Mouse (Mus musculus) thymus, postnatal 25 days (tissue): Measurements from ENCODE around the gene Gm17606.
A peak's percentile ranks its signal among the peaks of the same experiment; 100 is the strongest.

Experiments
- DNase-seq: peaks from one replicate; pipeline ENCODE4 v3.0.0; 2022

The Gm17606 gene

GRCm38 (mm10) chr14:54664477-54665222, 23.9 kb downstream of the Gm17606 start:
- no peak for DNase-seq

- DNase-seq = peak; percentile 72
Measured at GRCm38 (mm10) chr14:54669381-54669780, 28.6 kb downstream of the Gm17606 start.

- DNase-seq = no peak
Measured at GRCm38 (mm10) chr14:54674317-54674716, 33.6 kb downstream of the Gm17606 start.

- no peak for DNase-seq
Measured at GRCm38 (mm10) chr14:54676290-54676689, 35.5 kb downstream of the Gm17606 start.

- DNase-seq = no peak
Measured at GRCm38 (mm10) chr14:54678657-54679304, 38.0 kb downstream of the Gm17606 start.

GRCm38 (mm10) chr14:54682396-54682795, 41.6 kb downstream of the Gm17606 start:
- no peak for DNase-seq

- no peak for DNase-seq
Measured at GRCm38 (mm10) chr14:54685471-54685870, 44.7 kb downstream of the Gm17606 start.

- DNase-seq = peak; percentile 83
Measured at GRCm38 (mm10) chr14:54686063-54686521, 45.3 kb downstream of the Gm17606 start, which contains the start of gene 1700123O20Rik. 1700123O20Rik (plus strand) TSS chr14:54686216.

GRCm38 (mm10) chr14:54686522-54687143, 45.9 kb downstream of the Gm17606 start, which contains the start of gene Acin1:
Acin1 (minus strand) TSS chr14:54686931.
- DNase-seq = peak; percentile 100

- DNase-seq = no peak
Measured at GRCm38 (mm10) chr14:54687251-54687650, 46.5 kb downstream of the Gm17606 start.

- DNase-seq = no peak
Measured at GRCm38 (mm10) chr14:54695042-54695441, 54.3 kb downstream of the Gm17606 start.

GRCm38 (mm10) chr14:54696752-54697151, 56.0 kb downstream of the Gm17606 start:
- no peak for DNase-seq
